Mouse (Mus musculus) T-helper 1 cell (primary cell): Measurements from ENCODE around the gene Arpc1a.
"Not testable (repeated sequence)": the region's sequence is repeated elsewhere in the genome, so short reads cannot be mapped to it uniquely, and the experiment has no call there.

ENCODE experiments used
- in situ Hi-C: fragments of 300-600 bp; cut with MboI, MseI; formaldehyde crosslinking; loops from one replicate; pipeline ENCODE4 v1.15.1; 2025; ENCODE audit warnings: high pct_unique_total_duplicates

Arpc1a gene

GRCm38 (mm10) chr5:145104328-145104727, 20.7 kb downstream of the Arpc1a start:
- in situ Hi-C loops: no loop called here

GRCm38 (mm10) chr5:145105694-145106275, 22.2 kb downstream of the Arpc1a start:
- in situ Hi-C loops: no loop called here

GRCm38 (mm10) chr5:145110401-145110800, 26.8 kb downstream of the Arpc1a start:
- in situ Hi-C loops: no loop called here

GRCm38 (mm10) chr5:145112566-145112965, 28.9 kb downstream of the Arpc1a start:
- in situ Hi-C loops: no loop called here

GRCm38 (mm10) chr5:145113416-145113815, 29.8 kb downstream of the Arpc1a start:
- in situ Hi-C loops: no loop called here

- in situ Hi-C loops: no loop called here
These were observed 30.5 kb downstream of the Arpc1a start, which contains the start of gene Arpc1b for GRCm38 (mm10) chr5:145114071-145114605. Arpc1b (plus strand) TSS chr5:145114215.

GRCm38 (mm10) chr5:145114606-145115473, 31.2 kb downstream of the Arpc1a start:
- in situ Hi-C loops: no loop called here

- in situ Hi-C loops: no loop called here
These were observed 32.1 kb downstream of the Arpc1a start for GRCm38 (mm10) chr5:145115736-145116135.

GRCm38 (mm10) chr5:145116316-145116715, 32.7 kb downstream of the Arpc1a start:
- in situ Hi-C loops: no loop called here

GRCm38 (mm10) chr5:145116916-145117315, 33.3 kb downstream of the Arpc1a start:
- in situ Hi-C loops: no loop called here

GRCm38 (mm10) chr5:145118005-145118404, 34.4 kb downstream of the Arpc1a start:
- in situ Hi-C loops: no loop called here

- in situ Hi-C loops: no loop called here
These were observed 34.8 kb downstream of the Arpc1a start for GRCm38 (mm10) chr5:145118461-145118860.

GRCm38 (mm10) chr5:145119385-145119784, 35.8 kb downstream of the Arpc1a start:
- in situ Hi-C loops: no loop called here

- in situ Hi-C loops: no loop called here
These were observed 37.3 kb downstream of the Arpc1a start for GRCm38 (mm10) chr5:145120921-145121320.

GRCm38 (mm10) chr5:145123396-145123795, 39.8 kb downstream of the Arpc1a start:
- in situ Hi-C loops: no loop called here

- in situ Hi-C loops: no loop called here
These were observed 43.0 kb downstream of the Arpc1a start for GRCm38 (mm10) chr5:145126580-145126979.

GRCm38 (mm10) chr5:145129124-145129523, 45.5 kb downstream of the Arpc1a start:
- in situ Hi-C loops: no loop called here

GRCm38 (mm10) chr5:145129773-145130172, 46.1 kb downstream of the Arpc1a start:
- in situ Hi-C loops: not testable (repeated sequence)

GRCm38 (mm10) chr5:145130191-145130590, 46.6 kb downstream of the Arpc1a start:
- in situ Hi-C loops: no loop called here

GRCm38 (mm10) chr5:145130995-145131394, 47.4 kb downstream of the Arpc1a start:
- in situ Hi-C loops: no loop called here

GRCm38 (mm10) chr5:145133275-145133674, 49.6 kb downstream of the Arpc1a start:
- in situ Hi-C loops: not testable (repeated sequence)

- in situ Hi-C loops: no loop called here
These were observed 55.2 kb downstream of the Arpc1a start for GRCm38 (mm10) chr5:145138836-145139235.
